Mouse (Mus musculus) lung, embryonic 16.5 days (tissue): ENCODE data around the gene Auts2. TPM values are rescaled to one million over a fixed set of nuclear protein-coding genes. Genes with fewer than 3 reads are reported as not detected.

Experiments
- ATAC-seq: fragments of 200-750 bp; cut with Nextera tagmentation; 2 replicates; pipeline ENCODE4 v1.8.0; 2017; ENCODE audit warnings: low read depth, mild to moderate bottlenecking, moderate library complexity
- H3K27ac ChIP-seq: fragments of 300-500 bp; sonication (generic); 2 replicates; pipeline ENCODE4 v1.5.1; 2014; ENCODE audit warnings: mild to moderate bottlenecking, control low read depth, low read length
- H3K27me3 ChIP-seq: fragments of 300-500 bp; sonication (generic); 2 replicates; pipeline ENCODE4 v1.6.1; 2014; ENCODE audit warnings: low read depth, low read length, mixed read lengths; ENCODE audit not compliant: control insufficient read depth, insufficient read depth
- H3K36me3 ChIP-seq: fragments of 300-500 bp; sonication (generic); 2 replicates; pipeline ENCODE4 v1.6.1; 2014; ENCODE audit warnings: low read length; ENCODE audit not compliant: control insufficient read depth, insufficient read depth
- H3K4me1 ChIP-seq: fragments of 300-500 bp; sonication (generic); replicated peaks from 2 replicates; pipeline ENCODE4 v1.6.1; 2014; ENCODE audit warnings: low read length, mixed read lengths; ENCODE audit not compliant: control insufficient read depth, insufficient read depth
- H3K4me2 ChIP-seq: fragments of 300-500 bp; sonication (generic); 2 replicates; pipeline ENCODE4 v1.6.1; 2014; ENCODE audit warnings: low read depth, low read length, control low read depth
- H3K4me3 ChIP-seq: fragments of 300-500 bp; sonication (generic); 2 replicates; pipeline ENCODE4 v1.5.1; 2014; ENCODE audit warnings: mild to moderate bottlenecking, low read length, control low read depth
- H3K9ac ChIP-seq: fragments of 300-500 bp; sonication (generic); 2 replicates; pipeline ENCODE4 v1.6.1; 2014; ENCODE audit warnings: low read length, control low read depth
- H3K9me3 ChIP-seq: fragments of 300-500 bp; sonication (generic); 2 replicates; pipeline ENCODE4 v1.6.1; 2016; ENCODE audit warnings: low read length; ENCODE audit not compliant: control insufficient read depth
- WGBS: fragments of 180-500 bp; shearing (Covaris S2); extraction: QIAGEN DNeasy Blood & Tissue Kit; methylation state at CpG from one replicate; pipeline ENCODE4 v1.1.7; 2014; 5-methylcytosine and 5-hydroxymethylcytosine counted together
- polyA plus RNA-seq: library from polyadenylated mRNA; unstranded; fragments of >200 nt; fragmentation: Nextera tagmentation; extraction: Ambion mirVana; gene quantifications from 2 replicates; pipeline ENCODE4 v1.2.1, GENCODE M21; 2015

Gene Auts2
- polyA plus RNA-seq, 1 experiment from 2014 or later, result 12.3 TPM

DNA sequence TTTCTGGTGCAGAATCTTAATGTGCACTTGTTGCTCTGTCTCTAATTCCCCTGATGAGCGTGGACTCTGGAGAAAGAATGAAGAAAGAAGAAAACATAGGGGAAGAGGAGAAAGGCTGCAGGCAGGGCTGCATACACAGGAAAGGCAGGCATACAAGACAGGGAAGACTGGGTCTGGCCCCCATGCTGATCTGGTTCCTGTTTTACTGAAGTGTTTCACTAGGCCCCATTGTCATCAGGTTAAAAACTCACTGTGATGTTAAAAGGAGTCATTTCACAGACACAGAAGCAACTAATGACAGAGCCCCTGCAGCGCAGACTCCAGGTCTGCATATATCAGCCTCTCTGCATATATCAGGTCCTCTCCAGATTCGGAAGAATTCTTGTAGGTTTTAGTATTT is 693.5 kb downstream of the Auts2 start:
- H3K4me1 ChIP-seq, result peaks cover 5% of the 10 kb centered on the region; the same call in 1 of the 2 replicates
- no peaks in the 10 kb centered on the region; the same call in 1 of the 2 replicates for H3K27me3 ChIP-seq
- H3K27ac ChIP-seq, result no peak overlapping the region
- H3K4me3 ChIP-seq, result no peak overlapping the region
- no peak for ATAC-seq
- H3K9me3 ChIP-seq, result no peaks in the 10 kb centered on the region
- 93% methylated on average over 3 of the region's 3 CpGs for WGBS
- no peaks in the 10 kb centered on the region for H3K36me3 ChIP-seq
- no peak overlapping the region for H3K4me2 ChIP-seq
- H3K9ac ChIP-seq, result no peak overlapping the region

DNA sequence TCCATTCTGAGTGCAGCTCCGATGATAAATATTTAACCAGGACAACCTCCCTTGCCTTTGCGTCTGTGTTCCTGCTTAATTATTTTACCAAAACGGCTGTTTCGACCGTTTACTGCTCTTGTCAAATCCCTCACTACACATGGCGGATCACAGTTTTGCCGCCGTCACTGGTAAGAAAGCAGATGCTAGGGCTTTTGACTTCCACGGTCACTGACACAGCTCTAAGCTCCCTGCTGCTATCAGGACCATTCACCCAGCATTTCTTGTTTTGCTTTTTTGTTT is 698.7 kb downstream of the Auts2 start:
- H3K4me1 ChIP-seq, result 0 out of 2 replicates have a peak, but pooled peaks cover 3% of the 10 kb centered on the region
- no peak overlapping the region for H3K27ac ChIP-seq
- WGBS, result 54% methylated on average over 9 of the region's 9 CpGs
- no peak overlapping the region for H3K4me3 ChIP-seq
- H3K36me3 ChIP-seq, result no peaks in the 10 kb centered on the region
- no peak overlapping the region for H3K4me2 ChIP-seq
- H3K9me3 ChIP-seq, result no peaks in the 10 kb centered on the region
- ATAC-seq, result no peak
- H3K27me3 ChIP-seq, result no peaks in the 10 kb centered on the region; the same call in 1 of the 2 replicates
- no peak overlapping the region for H3K9ac ChIP-seq

DNA sequence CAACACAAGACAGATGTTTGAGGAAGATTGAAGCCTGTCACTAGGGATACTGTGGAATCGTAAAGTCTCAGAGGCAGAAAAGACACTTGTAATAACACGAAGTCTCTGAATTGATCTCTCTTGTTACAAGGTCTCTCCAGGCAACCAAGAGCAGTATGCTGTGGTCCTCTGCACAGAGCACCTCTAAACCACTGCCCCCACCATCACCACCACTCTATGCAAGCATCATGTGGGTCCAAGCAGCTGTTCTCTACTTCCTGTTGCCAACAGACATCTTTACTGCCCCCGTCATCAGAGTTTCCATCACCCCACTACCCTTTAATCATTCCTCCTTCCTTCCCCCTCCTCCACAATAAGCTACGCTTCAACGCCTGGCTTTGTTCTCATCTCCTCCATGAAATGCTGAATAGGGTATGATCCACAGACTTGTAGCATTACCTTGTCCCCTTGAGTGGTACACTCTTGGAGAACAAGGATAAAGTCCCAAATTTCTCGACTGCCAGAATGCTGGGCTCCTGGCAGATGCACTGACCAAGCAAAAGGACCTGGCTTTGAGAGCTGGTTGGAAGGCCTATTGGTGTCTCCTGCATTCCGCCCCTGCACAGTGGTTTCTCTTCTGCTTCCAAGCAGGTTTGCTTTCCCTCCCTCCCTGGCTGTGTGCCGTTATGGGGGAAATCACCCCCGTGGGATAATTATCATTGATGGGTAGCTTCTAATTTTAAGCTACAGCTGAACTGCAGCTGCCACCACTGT is 699.2 kb downstream of the Auts2 start:
- no peaks in the 10 kb centered on the region for H3K36me3 ChIP-seq
- no peak overlapping the region for H3K9ac ChIP-seq
- no peak for ATAC-seq
- H3K4me3 ChIP-seq, result no peak overlapping the region
- H3K27ac ChIP-seq, result no peak overlapping the region
- no peak overlapping the region for H3K4me2 ChIP-seq
- no peaks in the 10 kb centered on the region; the same call in 1 of the 2 replicates for H3K27me3 ChIP-seq
- no peaks in the 10 kb centered on the region for H3K9me3 ChIP-seq
- 66% methylated on average over 9 of the region's 9 CpGs for WGBS
- H3K4me1 ChIP-seq, result peaks cover 3% of the 10 kb centered on the region; the same call in 1 of the 2 replicates

DNA sequence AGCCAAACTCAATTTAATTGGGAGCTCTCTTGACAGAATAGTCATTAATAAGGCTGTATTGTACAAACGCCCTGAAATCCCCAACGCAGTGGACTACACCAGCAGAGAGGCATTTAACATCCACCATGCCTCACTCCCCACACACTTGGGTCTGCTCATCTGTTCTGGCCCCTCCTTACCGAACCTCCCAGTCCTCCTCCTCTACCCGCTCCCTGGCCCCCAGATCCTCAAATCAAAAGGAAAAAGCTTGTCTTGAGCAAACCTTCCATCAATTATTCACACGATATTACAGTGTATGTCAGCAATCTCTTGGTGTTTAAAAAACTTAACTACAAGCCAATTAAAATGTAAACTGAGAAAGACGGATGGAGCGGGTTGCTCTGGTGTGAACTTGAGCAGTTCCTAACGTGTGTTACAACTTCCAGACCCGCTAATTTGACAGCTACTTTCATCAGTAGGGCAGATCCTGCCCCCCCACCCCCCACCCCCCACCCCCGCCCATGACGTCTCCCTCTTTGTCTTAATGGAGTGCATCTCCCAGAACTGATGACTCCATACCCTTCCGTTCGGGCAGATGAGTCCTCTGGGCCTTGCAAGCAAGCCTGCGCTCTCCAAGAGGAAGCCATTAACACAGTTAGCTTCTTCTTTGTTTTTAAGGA is 703.4 kb downstream of the Auts2 start:
- H3K9me3 ChIP-seq, result no peaks in the 10 kb centered on the region
- no peaks in the 10 kb centered on the region for H3K27me3 ChIP-seq
- no peak overlapping the region for H3K27ac ChIP-seq
- no peak overlapping the region for H3K4me3 ChIP-seq
- WGBS, result 42% methylated on average over 14 of the region's 14 CpGs
- no peak for ATAC-seq
- no peaks in the 10 kb centered on the region for H3K36me3 ChIP-seq
- peaks cover 7% of the 10 kb centered on the region for H3K4me1 ChIP-seq
- H3K4me2 ChIP-seq, result no peak overlapping the region
- H3K9ac ChIP-seq, result no peak overlapping the region

DNA sequence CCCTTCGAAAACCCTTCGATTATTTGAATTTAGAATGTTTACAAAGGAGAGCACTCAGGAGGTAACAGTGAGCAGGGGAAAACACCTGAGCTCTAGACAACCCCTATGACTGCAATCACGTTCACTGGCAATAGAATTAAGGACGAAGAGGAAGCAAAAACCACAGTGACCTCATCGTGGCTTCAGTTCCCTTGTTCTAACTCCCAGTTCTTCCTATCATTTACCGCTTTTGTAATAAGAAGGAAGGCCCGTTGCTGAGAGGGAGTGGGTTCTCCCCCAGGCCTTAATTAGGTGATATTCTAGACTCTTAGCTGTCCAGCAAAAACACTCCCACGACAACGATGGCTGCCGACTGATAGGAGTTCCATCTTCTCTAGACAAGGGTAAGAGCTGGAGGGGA is 704.1 kb downstream of the Auts2 start:
- Histone ChIP-seq H3K9me3 (no peaks in the 10 kb centered on the region), H3K4me2 (no peak overlapping the region), H3K27me3 (no peaks in the 10 kb centered on the region), H3K9ac (no peak overlapping the region), H3K36me3 (no peaks in the 10 kb centered on the region), H3K4me1 (peaks cover 7% of the 10 kb centered on the region), H3K4me3 (no peak overlapping the region), H3K27ac (no peak overlapping the region)
- 48% methylated on average over 10 of the region's 10 CpGs for WGBS
- ATAC-seq, result no peak

DNA sequence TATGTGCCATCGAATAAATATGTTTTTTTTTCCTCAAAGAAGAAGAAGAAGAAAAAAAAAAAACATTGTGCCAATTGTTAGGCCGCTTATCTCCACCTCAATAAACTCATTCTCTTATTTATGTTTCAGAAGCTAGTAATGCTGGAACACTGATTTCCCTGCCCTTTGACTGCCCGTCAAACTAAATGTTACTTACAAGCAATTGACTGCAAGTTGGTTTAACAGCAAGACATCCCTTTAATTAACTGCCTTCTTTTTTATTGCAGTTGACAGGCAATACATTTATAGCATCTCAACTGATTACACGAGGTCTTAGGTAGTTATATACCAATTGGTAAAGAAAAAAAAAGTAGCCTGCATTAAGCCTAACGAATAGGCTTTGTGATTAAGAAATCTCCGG is 705.1 kb downstream of the Auts2 start:
- ATAC-seq, result no peak
- Histone ChIP-seq H3K27ac (no peak overlapping the region), H3K36me3 (no peaks in the 10 kb centered on the region), H3K4me3 (no peak overlapping the region), H3K9me3 (no peaks in the 10 kb centered on the region), H3K9ac (no peak overlapping the region), H3K4me1 (peaks cover 7% of the 10 kb centered on the region), H3K27me3 (no peaks in the 10 kb centered on the region), H3K4me2 (no peak overlapping the region)
- WGBS, result 75% methylated on average over 6 of the region's 6 CpGs

DNA sequence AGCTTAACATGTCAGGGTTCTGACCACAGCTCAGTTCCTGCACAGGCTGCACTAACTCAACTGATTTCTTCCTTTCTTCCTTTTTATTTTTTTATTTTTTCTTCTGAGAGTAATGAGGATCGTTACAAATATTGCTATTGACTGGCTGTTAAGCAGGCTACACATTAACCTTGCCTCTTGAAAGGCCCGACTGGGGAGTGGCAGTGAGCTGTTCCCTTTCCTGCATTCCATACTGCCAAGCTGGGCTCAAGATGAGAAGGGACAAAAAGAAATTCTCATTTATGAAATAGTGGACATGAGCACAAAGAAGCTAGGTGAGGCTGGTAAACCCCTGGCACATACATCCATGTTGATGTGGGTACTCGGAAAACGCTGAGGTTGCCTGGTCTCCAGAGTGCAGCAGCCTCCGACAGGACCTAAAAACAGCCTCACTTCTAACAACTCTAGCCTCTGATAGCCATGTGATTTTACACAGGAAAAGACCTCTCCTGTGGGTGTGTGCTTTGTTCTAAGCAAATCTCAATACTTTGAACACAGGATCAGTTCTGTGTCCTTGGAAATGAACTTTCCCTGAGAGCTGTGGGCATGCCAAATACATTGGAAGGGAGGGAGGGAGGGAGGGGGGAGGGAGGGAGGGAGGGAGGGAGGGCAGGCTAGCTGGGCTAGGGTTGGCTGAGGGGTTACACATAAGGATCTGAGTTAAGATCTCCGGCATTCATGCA is 707.0 kb downstream of the Auts2 start:
- H3K27ac ChIP-seq, result no peak overlapping the region; the same call in 1 of the 2 replicates
- H3K9ac ChIP-seq, result no peak overlapping the region
- peaks cover 7% of the 10 kb centered on the region for H3K4me1 ChIP-seq
- H3K4me2 ChIP-seq, result no peak overlapping the region
- no peaks in the 10 kb centered on the region for H3K27me3 ChIP-seq
- 49% methylated on average over 6 of the region's 6 CpGs for WGBS
- H3K36me3 ChIP-seq, result no peaks in the 10 kb centered on the region
- H3K9me3 ChIP-seq, result no peaks in the 10 kb centered on the region
- peak; percentile 69; the same call in 1 of the 2 replicates for ATAC-seq
- H3K4me3 ChIP-seq, result no peak overlapping the region

DNA sequence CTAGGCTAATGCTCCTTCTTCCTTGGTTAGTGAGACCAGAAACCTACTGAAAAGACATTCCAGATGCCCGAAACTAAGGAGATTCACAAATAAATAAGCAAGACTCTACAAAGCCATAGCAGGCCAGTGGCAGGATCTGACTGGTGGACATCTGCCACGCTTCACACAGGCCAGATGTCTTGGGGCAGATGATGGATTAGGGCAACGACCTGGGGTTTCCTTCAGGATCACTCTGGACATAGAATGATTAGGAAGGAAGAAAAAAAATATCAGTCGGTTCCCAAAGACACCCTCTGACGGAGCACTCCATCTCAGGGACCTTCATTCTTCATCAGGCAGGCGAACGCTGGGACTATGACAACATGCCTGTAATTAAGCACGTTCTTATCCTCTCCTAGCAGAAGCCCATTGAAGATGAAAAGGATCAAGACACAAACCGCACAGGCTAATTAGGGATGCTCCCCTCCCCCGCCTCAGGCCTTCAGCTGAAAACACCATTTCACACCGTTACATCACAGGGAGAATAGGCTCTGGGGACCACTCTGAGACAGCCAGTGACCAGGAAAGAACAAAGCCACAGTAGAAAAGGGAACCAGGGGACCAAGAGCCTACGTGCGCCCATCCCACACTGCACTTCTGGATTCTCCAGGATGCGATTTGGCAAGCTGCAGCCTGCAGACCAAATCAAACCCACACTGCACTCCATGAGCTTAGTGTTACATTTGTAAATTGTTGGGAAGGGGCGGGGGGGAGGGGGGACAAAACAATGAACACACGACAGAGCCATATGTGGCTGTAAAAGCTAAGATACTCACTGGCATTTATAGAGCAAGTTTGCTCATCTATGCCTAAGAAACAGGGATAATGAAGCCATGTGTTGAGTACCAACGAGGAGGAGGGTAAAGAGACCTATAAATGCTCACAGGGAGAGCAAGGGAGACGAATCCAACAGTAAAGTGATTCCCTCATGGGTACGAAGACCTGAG is 710.0 kb downstream of the Auts2 start:
- Histone ChIP-seq H3K36me3 (no peaks in the 10 kb centered on the region), H3K4me1 (peaks cover 7% of the 10 kb centered on the region), H3K27ac (no peak overlapping the region), H3K4me2 (no peak overlapping the region), H3K4me3 (no peak overlapping the region), H3K9ac (no peak overlapping the region), H3K27me3 (no peaks in the 10 kb centered on the region), H3K9me3 (no peaks in the 10 kb centered on the region)
- 64% methylated on average over 19 of the region's 19 CpGs for WGBS
- ATAC-seq, result no peak
